Mouse (Mus musculus): ENCODE measurements around the gene Gm10309.

DNA sequence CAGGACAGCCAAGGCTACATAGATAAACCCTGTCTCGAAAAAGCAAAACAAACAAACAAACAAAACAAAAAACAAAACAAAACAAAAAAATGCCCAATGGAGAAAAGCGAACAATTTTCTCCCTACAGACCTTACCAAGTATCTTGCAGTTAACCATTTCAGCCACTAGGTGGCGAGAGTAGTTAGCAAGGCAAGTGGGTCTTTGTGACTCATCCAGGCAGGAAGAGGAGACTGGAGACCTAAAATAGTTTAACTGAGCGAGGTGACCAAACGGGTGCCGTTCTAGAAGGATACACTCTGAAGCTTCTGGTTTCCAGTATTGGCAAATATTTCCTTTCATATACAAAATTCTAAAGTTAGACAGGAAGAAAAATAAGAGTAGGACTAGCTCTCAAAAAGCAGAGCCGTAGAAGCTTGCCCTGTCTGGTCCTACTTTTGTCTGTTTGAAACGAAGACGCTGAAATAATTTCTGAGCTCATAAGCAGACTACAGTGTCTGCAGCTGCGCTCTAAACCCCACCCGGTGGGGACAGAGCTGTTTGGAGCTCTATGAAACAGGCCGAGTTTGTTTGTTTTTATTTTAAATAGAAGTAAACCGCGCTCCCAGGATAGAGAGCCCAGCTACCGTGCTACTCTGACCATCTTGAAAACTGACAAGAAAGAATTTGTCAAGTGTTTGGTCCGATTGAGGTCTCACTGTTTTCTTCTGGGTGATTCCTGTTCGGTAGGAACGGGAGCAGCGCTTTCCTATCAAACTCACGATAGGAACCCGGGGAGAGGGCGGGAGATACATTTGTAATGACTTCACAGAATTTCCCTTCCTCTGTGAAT lies 31.0 kb upstream of the Gm10309 start:
- no peak for TF ChIP-seq POLR2A (IDR thresholded peaks at IDR 0.05; ENCODE audit: borderline replicate concordance, extremely low read depth, low read depth, low read length)
- peak; percentile 42; the same call in 1 of the 2 replicates for TF ChIP-seq CTCF (IDR thresholded peaks at IDR 0.05; ENCODE audit: insufficient read depth, low read length)

All from lung, adult 2 months (tissue).